Mouse (Mus musculus) hindlimb bud, embryonic 11.5 days (tissue): ENCODE measurements at regions not wholly inside any gene's neighbourhood (a gene's known extent, or its start where the extent isn't known, plus 50 kb on each side); places are given as distances from the start of the nearest gene placed in this dataset.

Experiments
- DNase-seq: peaks from one replicate; pipeline ENCODE4 v3.0.0-alpha.2; 2012; ENCODE audit warnings: low read depth, low spot score; ENCODE audit errors: extremely low spot score

DNA sequence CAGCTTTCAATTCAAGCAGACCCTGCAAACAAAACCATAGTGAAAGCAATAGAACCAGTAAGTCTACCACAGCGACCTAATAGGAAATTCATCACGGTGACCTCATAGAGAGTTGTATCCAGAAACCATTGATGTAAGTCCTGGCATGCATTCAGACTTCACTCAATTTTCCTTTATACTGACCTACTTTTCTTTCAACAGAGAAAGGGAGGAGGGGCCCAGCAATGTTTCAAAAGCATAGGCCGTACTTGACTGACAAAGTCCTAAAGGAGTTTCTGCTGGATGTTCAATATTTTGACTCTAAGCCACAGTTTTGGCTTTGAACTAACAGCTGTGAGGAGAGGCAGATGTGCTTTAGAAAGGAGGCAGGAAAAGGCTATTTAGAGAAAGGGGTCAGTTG lies 88.4 kb downstream of the AI593442 start:
- no peak for DNase-seq

DNA sequence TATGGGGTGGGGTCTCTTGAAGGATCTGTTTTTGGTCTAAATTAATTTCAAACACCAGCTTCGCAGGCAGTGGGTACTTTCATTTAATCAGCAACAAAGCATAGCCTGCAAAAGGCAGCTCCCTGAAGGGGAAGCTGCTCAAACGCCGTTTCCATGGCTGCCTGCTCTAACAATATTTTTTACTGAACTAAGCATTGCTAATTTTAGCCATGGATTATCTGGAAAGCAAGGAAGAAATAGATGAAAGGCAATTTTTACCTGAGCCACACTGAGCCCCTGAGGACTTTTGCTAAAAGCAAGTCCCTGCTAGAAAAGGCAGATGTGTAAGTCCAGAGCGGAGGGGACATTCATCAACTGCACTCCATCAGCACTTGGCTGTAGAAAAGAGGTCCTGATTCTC lies 105.5 kb downstream of the AI593442 start:
- DNase-seq: no peak

DNA sequence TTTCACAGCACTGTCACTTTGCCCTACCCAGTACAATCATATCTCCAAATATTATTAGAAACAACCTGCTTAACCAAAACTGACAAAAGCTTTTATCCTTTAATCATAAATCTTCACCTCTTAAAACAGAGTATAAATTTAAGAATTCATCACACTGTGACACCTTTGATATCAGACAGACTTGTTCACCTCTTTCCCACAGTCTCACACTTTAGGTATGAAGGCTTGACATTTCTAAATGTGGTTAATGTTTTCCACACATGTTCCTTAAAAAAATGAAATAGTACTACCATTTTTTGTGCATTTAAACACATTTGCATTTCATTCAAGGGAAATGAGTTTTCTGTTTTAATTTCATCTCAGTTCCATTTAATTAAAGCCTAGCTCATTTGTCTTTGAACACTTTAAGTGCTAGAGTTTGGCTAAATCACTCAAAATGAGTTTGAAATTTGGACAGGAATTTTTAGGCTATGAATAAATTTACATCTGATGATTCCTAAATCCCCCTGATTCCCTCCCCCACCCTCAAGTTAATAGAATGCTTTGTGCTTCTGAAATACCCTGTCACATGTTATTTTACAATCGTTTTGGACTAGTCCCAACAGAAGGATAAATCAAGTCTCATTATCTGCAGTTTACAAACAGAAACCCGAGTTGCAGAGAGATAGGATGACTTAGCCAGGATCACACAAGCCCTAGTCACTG lies 127.9 kb downstream of the AI593442 start:
- no peak for DNase-seq

DNA sequence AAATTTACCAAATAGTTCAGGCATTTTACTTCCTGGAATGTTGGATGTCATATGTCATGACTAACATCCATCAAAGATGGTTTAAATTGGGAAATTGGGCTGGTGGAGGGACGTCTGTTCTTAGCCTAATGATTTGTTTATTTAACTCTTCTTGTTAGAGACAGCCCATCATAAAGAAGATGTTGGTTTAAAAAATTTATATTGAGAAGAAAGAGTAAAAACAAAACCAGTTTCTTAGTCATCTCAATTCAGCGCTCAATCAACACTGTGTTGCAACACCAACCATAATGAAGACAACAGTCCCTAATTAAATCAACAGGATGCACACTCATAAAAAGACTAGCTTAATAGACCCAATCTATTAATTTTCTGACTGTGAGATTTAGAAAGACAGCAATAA lies 133.5 kb downstream of the AI593442 start:
- DNase-seq: no peak

DNA sequence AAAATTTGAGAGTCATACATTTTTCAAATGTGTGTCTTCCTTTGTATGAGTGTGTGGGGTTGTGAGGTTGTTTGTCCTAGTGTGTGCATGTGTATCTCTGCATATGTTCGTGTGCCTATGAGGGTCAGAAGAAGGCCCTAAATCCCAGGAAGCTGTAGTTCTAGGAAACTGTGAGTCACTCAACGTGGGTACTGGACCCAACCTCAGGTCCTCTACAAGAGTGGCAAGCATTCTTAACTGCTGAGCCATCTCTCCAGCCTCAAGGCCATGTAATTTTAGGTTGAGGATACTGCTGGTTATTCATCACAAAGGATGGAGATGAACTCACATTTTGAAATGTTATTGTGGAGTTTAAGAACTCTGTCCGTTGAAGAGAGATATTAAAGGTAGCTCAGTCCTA lies 140.5 kb downstream of the AI593442 start:
- DNase-seq: no peak

DNA sequence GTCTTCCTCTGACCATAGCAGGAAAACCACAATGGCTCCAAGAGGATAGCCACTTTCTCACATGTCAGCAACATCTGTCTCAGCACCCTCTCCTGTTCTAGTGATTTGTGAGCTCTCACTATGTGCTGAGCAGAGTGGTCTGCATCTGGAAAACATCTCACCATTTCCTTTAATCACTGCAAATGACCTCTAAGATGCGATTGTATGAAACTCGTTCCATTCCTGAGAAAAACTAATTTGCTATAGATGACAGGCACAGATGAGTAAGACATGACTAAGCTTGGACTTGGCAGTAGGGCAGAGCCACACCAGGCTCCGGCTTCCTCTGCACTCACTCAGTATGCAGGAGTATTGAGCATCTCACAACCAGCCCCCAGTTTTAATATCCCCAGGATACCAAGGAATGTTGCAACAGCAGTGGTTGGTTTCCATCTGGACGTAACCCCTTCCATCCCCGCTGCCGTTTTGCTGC lies 150.1 kb downstream of the AI593442 start:
- no peak for DNase-seq

DNA sequence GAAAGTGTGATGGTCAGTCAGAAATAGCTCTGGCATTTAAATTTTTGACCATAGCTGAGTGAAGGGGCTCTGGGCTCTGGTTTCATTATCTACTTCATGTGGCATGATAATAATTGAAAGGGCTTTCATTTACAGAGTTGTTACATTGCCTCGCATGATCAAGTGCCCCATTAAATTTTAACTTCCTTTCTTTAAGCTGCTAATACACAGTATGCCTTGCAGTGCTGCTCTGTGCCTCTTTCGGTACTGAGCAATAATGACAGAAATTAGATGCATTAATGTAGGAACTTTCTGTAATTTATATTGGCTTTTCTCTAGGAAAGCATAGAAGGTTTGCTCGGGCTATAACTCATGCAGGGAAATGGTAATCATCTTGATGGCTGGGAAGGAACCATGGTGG lies 179.1 kb downstream of the AI593442 start:
- no peak for DNase-seq

DNA sequence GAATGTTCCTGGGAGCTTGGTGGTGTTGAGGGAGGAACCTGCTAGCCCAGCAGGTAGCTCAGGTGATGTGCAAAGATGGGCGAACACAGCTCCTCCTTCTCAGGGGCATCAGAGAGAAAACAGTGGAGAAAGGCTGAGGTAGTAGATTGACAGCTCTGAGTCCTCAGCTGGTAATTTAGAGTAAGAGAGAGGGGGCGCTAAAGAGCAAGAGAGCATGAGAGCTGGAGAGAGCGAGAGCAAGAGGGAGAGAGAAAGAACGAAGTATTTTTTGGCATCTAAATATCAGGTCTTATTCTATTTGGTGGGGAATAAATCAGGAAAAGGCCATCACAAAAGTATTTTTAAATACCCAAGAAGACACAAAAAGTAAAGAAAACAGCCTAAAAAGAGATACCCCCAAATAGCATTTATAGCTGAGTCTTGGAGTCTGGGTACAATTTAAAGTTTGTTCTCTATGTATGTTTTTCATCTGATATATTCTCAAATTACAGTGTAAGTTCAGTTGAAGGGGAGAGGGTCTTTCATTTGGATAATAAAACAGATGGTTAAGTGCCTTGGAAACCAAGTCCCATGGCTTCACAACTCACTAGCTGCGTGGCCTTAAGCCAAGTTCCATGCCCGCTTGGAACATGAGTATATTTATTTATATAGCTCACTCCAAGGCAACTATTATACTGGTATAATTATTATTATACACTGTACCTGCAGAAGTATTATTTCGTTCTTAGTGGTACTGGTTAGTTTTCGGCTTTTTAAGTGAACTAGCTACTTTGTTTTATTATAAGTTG lies 183.9 kb downstream of the AI593442 start:
- no peak for DNase-seq

DNA sequence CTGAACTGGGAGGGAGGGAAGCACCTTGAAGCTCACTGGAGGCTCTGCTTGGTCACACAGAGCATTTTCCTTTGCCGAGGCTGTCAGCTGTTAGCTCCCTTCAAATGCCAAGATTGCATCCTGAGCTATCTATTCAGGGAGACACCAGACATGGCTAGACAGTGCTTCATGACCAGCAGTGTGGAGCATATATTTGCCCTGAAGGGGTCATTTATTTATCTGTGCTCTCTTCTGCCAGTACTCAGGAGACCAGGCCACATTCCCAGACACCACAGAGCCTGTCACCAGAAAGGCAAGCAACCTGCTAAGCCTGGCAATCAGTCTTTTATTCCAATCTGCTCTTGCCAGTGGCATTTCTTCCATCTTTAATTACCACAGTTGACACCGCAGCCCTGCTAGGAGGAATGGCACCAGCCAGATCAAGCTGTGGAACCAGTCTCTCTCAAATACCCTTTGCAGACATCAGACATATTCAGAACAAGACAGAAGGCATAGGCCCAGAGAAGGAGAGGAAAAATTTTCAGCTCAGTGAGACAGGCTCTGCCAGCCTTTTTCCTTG lies 186.6 kb downstream of the AI593442 start:
- no peak for DNase-seq

DNA sequence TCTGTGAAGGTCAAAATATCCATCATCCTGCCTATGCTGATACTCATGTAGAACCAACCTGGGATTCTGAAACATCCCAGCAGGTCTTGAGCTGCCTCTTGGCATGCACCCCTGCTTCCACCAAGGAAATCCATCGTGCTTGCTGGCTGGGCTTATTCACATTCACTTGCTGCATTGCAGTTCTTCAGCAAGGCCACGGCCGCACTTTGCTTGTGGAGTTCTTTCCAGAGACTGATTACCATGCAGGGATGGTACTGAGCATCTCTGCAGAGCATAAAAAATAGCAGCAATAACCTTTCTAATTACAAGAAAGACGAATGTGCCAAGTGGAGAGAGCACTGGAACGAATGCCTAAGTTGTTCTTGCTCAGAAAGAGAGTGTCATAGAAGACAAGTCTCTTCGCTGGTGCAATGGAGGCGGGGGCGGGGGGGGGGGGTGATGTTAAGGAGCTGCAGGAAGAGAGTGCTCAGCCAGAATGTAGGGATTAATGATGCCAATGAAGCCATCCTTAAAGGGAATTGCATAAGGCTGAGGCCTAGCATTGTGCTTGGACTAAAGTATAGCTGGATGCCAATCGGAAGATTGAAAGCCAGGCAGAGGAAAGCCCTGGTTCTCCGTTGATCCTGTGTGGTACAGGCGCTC lies 205.9 kb downstream of the AI593442 start:
- no peak for DNase-seq

DNA sequence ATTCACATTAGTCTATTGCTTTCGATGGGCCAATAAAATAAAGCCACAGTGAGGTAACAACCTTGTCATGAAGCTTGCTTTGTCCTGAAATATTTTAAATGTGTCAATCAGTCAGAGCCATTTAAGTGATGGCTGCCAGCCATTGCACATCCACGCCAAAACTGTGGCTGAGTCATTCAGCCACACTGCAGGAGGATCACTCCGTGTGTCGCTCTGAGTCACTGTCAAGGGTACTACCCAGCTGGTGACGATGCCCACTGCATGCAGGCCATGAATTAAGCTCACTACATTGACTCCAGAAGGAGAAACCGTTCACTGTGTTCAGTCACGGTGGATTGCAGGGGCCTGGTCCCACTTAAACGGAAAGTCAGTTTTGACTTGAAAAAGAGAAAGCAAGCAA lies 206.7 kb downstream of the AI593442 start:
- no peak for DNase-seq

DNA sequence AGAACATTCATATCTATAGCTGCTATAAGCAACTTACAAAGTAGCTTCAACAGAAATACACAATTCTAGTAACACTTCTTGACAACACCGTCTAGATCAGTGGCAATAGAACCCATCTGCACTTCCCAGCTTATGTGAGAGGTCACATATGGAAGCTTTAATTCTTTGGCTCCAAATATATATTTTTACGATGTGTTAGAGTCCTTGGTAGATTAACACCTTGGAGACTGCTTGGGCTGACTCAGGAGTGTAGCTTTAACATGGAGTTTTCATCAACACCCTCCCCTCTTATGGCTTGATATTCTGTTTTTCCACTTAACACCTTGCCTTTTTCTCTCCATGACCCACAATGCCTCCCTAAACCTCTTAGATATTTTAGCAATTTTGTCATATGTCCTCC lies 221.1 kb downstream of the AI593442 start:
- peak; percentile 30 for DNase-seq

DNA sequence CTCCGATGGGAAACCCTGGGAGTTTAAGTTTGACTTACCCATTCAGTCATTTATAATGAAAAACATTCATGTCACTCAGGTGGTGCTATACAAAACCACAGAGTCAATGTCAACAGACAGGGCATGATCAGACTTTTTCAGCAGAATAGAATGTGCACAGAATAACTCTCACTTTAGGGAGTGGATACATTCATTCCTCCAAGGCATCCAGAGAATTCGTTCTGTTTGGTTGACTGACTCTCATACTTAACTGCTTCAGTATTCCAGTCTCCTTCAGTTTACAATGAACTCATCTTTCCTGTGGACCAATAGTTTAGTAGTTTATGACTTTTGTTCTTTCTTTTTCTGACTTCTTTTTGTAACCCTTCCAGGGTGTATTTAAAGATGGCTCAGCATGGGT lies 225.1 kb downstream of the AI593442 start:
- no peak for DNase-seq

DNA sequence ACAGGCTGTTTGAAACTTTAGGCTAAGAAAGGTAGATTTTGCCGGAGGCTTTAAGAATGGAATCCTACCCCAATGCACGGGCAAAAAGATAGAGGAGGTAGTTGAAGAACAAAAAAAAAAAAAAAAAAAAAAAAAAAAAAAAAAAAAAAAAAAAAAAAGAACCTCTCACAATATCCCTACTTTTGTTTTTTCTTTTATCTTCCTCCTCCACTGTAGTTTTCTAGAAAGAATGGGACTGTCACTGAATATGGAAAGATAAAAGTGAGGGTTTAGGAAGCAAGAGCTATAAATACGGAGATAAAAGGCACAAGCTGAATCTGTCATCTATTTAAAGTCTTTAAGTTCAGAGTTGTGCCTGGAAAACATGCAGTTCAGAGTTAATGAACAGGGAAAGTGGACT lies 227.8 kb downstream of the AI593442 start:
- DNase-seq: no peak

DNA sequence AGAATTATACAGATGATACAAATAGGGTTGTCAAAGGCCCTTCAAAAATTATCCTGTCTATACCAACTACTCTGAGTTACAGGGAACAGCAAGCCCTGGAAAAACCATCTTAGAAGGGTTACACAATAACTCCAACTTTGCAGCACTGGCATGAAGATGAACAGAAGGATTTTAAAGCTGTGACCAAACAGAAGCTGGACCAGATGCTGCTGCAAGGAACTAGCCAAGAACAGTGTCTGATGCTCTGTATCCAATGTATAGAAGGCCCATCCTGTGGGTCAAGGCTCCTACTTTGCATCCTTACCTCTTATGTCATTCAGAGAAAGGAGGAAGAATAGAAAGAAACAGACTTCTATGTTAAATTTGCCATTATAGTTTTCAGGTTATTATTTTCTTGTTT lies 231.3 kb downstream of the AI593442 start:
- no peak for DNase-seq

DNA sequence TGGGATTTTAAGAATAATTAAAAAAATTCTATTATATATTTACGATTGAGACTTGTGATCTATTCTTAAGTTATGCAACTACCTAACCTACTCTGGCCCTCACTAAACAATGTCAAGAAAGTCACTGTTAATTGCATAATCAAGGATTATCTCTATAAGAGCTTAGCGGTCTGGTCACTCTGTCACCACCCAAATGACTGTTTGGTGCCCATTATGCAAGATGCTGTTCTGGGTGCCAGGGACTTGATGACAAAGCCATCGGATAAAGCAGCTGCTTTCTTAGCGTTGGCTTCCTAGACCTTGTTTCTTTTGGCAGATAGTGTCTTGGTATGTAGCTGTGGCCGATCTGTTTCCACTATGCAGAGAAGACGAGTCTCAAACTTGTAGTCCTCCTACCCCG lies 236.4 kb downstream of the AI593442 start:
- no peak for DNase-seq

DNA sequence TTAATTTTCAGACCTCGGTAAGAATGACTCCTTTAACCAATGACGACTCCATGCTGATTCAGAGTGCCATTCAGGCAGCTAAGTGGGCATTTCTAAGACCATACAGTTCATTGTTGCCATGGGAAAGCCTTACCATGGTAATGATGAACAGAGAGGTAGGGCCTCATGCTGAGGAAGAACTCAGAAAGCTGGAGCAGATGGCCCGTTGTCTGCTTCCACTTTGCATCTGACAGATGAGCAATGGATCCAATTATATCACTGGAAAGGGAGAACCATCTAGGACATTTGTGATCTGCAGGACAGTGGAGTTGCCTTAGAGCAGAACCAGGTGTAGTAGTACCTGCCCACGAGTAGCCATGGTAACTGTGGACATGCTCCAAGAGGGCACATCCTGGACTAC lies 245.4 kb downstream of the AI593442 start:
- DNase-seq: no peak

DNA sequence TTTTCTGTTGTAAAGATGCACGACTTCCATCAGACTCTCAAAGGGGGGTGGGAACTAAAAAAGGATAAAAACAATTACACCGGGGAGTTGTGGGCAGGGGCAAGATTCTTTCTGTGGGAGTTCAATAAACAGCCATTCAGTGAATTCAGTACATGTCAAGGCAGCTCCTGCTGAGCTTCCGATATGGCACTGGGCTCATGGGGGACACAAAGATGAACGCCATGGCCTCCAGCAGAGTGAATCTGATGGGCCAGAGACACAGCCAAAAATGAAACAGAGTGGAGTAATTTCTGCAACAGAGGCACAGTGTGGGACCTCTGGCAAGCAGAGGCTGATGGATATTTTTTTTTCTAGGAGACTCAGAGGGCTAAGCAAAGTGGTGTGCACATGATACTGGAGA lies 254.2 kb downstream of the AI593442 start:
- no peak for DNase-seq

DNA sequence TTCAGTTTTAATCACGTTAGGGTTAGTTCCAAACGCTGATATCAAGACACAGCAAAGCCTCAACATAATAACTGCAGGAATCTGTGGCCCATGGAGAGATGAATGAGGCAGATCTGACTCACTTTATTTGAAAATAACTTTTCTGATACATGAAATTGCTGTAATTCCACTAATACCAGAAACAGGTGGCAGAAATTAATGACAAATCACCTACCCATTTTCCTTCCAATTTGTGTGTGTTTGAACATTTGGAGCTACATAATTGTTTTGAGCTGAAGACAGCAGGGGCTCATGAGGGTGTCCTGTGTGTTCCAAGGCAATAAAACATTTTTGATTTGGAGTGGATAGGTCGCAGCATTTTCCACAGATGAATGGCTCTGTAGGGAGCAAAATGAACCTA lies 254.2 kb upstream of the Zc3h12c start:
- DNase-seq: no peak

DNA sequence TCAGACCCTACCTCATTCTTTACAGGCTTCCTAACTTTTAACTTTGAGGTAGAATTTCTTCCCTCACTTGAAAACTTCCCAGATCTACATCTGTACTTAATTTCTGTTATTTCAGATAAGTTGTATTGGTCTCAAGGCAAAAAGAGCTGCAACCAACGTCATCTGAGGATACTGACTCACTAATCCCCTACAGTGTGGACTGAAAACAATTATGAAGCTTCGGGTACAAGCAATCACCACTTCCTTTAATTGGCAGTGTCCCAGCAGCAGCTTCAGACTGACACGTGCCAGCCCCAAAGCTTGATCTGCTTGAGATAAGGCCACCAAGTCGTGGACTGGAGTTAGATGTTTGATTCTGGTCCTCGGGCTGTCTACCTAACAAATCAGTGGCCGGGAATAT lies 247.3 kb upstream of the Zc3h12c start:
- DNase-seq: no peak

DNA sequence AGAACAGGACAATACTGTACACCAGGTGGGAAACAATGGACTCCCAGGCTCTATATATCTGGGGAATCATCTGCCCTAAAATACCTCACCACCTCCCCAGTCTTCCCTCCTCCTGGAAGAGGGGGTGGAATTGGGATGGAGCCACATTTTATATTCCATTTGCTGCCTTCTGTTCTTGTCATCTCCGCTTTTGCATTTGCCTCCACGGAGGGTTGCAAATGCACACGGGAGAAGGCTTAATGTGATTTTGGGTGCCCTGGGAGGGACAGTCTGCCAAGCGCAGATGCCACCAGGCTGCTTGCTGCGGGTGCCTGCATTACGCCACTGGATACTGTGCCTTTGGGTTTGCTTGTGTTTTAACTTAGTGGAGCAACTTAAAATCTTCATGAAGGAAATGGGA lies 239.5 kb upstream of the Zc3h12c start:
- no peak for DNase-seq

DNA sequence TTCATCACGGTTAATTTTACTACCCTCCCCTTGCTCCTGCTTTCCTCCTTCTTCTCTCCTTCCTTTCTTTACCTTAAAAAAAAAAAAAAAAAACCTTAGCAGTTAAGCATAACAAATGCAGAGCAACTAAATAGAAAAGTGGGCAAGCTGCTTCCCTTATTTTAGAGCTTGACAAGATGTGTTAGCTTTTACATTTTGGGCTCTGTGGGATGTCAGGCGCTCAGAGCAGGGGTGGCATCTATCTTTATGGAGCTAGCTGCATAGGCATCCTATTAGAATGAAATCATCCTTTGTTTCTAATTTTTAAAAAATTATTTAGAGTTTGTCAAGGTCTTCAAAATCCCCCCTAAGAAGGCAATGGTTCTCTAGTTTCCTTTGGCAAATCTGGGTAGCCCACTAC lies 234.1 kb upstream of the Zc3h12c start:
- no peak for DNase-seq
